Mouse (Mus musculus): ENCODE data around the gene Gas7. TPM values are rescaled to one million over a fixed set of nuclear protein-coding genes. Genes with fewer than 3 reads are reported as not detected.
A peak's percentile ranks its signal among the peaks of the same experiment; 100 is the strongest.

Gas7 gene
- polyA plus RNA-seq, 1 experiment from 2014 or later, result 75.1 TPM

DNA sequence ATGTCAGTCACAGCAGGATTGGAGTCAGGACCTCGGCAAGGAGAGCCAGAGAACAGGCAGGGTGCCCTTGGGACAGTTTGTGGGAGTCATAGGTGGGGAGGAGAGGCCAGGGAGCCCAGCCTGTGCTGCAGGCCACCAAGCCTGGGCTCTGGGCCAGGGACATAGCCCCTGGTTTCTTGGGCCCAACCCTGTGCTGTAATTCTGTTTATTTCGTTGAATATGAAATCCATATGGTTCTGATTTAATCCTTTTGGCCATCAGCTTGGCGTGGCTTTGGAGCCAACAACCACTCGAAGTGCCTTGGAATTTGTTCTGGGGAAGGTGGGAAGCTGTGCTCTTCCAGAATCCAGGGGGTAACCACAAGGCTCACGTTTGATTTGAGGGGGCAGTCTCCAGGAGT lies 113.6 kb downstream of the Gas7 start:
- Histone ChIP-seq H3K9me3 (ENCODE audit: control insufficient read depth, low read length) (no peaks in the 10 kb centered on the region), H3K4me1 (replicated peaks; ENCODE audit: control insufficient read depth, insufficient read depth, low read length) (peaks cover 9% of the 10 kb centered on the region), H3K36me3 (ENCODE audit: control insufficient read depth, insufficient read depth) (no peaks in the 10 kb centered on the region), H3K27me3 (replicated peaks; ENCODE audit: control insufficient read depth, insufficient read depth, low read length) (no peaks in the 10 kb centered on the region), H3K9ac (replicated peaks; ENCODE audit: low read depth, low read length) (no peak overlapping the region), H3K4me3 (replicated peaks; ENCODE audit: low read length) (no peak overlapping the region), H3K27ac (ENCODE audit: low read length) (no peak overlapping the region), H3K4me2 (ENCODE audit: low read length) (no peak overlapping the region)
- ATAC-seq, result no peak
- WGBS, result 74% methylated on average over 5 of the region's 5 CpGs

DNA sequence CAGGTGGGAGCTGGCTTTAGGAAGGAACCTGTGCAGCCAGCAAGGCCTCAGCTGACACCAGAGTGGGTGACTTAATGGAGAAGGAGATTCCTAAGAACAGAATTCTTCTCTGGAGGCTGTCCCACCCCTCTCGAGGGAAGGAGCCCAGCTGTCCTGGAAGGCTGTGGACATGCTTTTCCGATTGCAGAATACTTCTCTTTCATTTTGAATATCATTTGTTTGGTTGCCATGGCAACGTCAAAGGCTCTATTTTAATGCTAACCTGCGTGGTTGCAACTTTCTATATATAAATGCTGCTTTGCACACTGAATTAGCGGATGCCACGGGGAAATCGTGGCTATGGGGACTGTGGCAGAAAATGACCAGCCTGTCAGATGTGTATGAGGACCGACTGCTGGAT lies 115.7 kb downstream of the Gas7 start:
- Histone ChIP-seq H3K4me1 (replicated peaks; ENCODE audit: control insufficient read depth, insufficient read depth, low read length) (peaks cover 9% of the 10 kb centered on the region), H3K9me3 (ENCODE audit: control insufficient read depth, low read length) (no peaks in the 10 kb centered on the region), H3K4me3 (replicated peaks; ENCODE audit: low read length) (no peak overlapping the region), H3K27ac (ENCODE audit: low read length) (peak overlapping the region; percentile 54), H3K27me3 (replicated peaks; ENCODE audit: control insufficient read depth, insufficient read depth, low read length) (no peaks in the 10 kb centered on the region), H3K9ac (replicated peaks; ENCODE audit: low read depth, low read length) (no peak overlapping the region), H3K36me3 (ENCODE audit: control insufficient read depth, insufficient read depth) (no peaks in the 10 kb centered on the region), H3K4me2 (ENCODE audit: low read length) (peak overlapping the region; percentile 28)
- ATAC-seq, result peak; percentile 52; the same call in 1 of the 2 replicates
- 16% methylated on average over 8 of the region's 8 CpGs for WGBS

DNA sequence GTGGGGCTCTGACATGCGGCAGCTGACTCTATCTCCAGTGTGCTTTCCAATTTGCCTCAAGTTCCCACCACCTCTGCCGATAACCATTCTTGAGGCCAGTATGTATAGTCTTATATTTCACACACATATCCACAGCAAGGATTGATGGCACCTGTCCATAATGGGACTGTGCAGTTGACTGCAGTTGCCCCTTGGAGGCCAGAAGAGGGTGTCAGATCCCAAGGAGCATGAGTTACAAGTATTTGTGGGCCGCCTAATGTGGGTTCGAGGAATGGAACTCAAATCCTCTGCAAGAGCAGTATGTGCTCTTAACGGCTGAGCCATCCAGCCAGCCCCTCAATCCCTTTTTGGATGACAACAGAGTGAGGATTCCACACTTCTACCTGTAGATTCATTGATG lies 119.1 kb downstream of the Gas7 start:
- H3K4me1 ChIP-seq (replicated peaks; ENCODE audit: control insufficient read depth, insufficient read depth, low read length), result peaks cover 9% of the 10 kb centered on the region
- no peaks in the 10 kb centered on the region for H3K9me3 ChIP-seq (ENCODE audit: control insufficient read depth, low read length)
- H3K9ac ChIP-seq (replicated peaks; ENCODE audit: low read depth, low read length), result no peak overlapping the region
- 90% methylated on average over 5 of the region's 5 CpGs for WGBS
- H3K27me3 ChIP-seq (replicated peaks; ENCODE audit: control insufficient read depth, insufficient read depth, low read length), result no peaks in the 10 kb centered on the region
- no peak overlapping the region for H3K4me2 ChIP-seq (ENCODE audit: low read length)
- no peaks in the 10 kb centered on the region for H3K36me3 ChIP-seq (ENCODE audit: control insufficient read depth, insufficient read depth)
- no peak overlapping the region for H3K4me3 ChIP-seq (replicated peaks; ENCODE audit: low read length)
- no peak overlapping the region for H3K27ac ChIP-seq (ENCODE audit: low read length)
- ATAC-seq, result no peak

DNA sequence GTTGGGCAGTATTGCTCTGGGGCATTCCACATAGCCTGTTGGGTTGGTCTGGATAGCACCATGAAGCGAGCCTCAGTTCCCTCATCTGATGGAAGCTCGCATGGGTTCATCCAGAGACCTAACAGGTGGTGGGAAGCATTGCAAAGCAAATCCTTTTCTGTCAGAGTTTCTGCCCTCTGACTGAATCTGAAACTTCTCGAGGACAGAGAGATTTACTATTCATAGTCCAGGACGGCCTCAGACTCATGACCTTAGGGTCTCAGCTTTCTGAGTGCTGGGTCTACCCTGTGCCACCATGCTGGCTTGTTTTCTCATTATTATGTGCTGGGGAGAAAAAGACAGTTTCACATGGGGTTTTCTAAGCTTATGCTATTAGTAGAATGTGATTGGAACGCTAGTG lies 122.2 kb downstream of the Gas7 start:
- H3K27ac ChIP-seq (ENCODE audit: low read length), result no peak overlapping the region
- H3K36me3 ChIP-seq (ENCODE audit: control insufficient read depth, insufficient read depth), result no peaks in the 10 kb centered on the region
- H3K27me3 ChIP-seq (replicated peaks; ENCODE audit: control insufficient read depth, insufficient read depth, low read length), result no peaks in the 10 kb centered on the region
- ATAC-seq, result no peak
- no peaks in the 10 kb centered on the region for H3K9me3 ChIP-seq (ENCODE audit: control insufficient read depth, low read length)
- no peak overlapping the region for H3K9ac ChIP-seq (replicated peaks; ENCODE audit: low read depth, low read length)
- WGBS, result 89% methylated on average over 5 of the region's 5 CpGs
- H3K4me1 ChIP-seq (replicated peaks; ENCODE audit: control insufficient read depth, insufficient read depth, low read length), result no peaks in the 10 kb centered on the region
- H3K4me2 ChIP-seq (ENCODE audit: low read length), result no peak overlapping the region
- H3K4me3 ChIP-seq (replicated peaks; ENCODE audit: low read length), result no peak overlapping the region

DNA sequence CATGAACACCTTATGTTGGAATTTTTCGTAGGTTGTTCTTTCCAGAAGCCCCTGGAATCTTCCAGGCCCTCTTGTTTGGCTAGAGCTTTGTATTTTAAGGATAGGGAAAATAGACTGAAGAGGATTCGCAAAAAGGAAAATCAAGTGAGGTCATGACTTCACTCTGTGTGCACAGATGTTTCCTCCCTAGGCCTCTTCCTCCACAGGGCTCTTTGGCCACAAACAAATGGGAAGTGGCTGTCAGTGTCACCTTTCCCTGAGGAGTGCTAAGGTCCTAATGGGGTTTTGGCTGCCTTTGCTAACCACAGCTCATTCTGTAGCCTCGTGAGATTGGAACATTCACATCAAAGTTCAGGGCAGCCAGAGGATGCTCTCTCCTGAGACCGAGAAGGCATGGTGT lies 122.8 kb downstream of the Gas7 start:
- H3K4me1 ChIP-seq (replicated peaks; ENCODE audit: control insufficient read depth, insufficient read depth, low read length), result no peaks in the 10 kb centered on the region
- 89% methylated on average over 4 of the region's 4 CpGs for WGBS
- H3K9me3 ChIP-seq (ENCODE audit: control insufficient read depth, low read length), result no peaks in the 10 kb centered on the region
- no peaks in the 10 kb centered on the region for H3K27me3 ChIP-seq (replicated peaks; ENCODE audit: control insufficient read depth, insufficient read depth, low read length)
- ATAC-seq, result no peak
- H3K9ac ChIP-seq (replicated peaks; ENCODE audit: low read depth, low read length), result no peak overlapping the region
- no peaks in the 10 kb centered on the region for H3K36me3 ChIP-seq (ENCODE audit: control insufficient read depth, insufficient read depth)
- no peak overlapping the region for H3K4me3 ChIP-seq (replicated peaks; ENCODE audit: low read length)
- H3K27ac ChIP-seq (ENCODE audit: low read length), result no peak overlapping the region
- no peak overlapping the region for H3K4me2 ChIP-seq (ENCODE audit: low read length)

DNA sequence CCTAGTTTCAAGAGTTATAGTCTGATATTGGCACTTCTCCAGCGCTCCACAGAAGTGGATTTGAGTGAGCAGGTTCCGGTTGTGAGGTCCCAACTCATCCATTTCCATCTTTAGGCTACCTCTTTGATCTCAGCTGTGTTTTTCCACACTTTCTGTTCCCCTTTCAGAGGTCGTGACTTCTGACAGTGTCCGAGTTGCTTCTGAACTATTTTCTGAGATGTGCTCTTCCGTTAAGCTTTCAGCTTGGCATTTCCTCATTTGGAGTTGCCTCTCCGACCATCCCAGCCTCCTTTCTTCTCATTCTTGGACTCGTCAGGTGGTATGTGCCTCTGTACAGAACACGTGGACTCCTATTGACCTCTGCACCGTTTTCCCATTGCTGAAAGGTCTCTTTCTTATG lies 123.9 kb downstream of the Gas7 start:
- WGBS, result 86% methylated on average over 9 of the region's 9 CpGs
- no peaks in the 10 kb centered on the region for H3K27me3 ChIP-seq (replicated peaks; ENCODE audit: control insufficient read depth, insufficient read depth, low read length)
- H3K9me3 ChIP-seq (ENCODE audit: control insufficient read depth, low read length), result no peaks in the 10 kb centered on the region
- no peak overlapping the region for H3K9ac ChIP-seq (replicated peaks; ENCODE audit: low read depth, low read length)
- no peaks in the 10 kb centered on the region for H3K36me3 ChIP-seq (ENCODE audit: control insufficient read depth, insufficient read depth)
- H3K27ac ChIP-seq (ENCODE audit: low read length), result no peak overlapping the region
- no peak overlapping the region for H3K4me2 ChIP-seq (ENCODE audit: low read length)
- H3K4me1 ChIP-seq (replicated peaks; ENCODE audit: control insufficient read depth, insufficient read depth, low read length), result no peaks in the 10 kb centered on the region
- H3K4me3 ChIP-seq (replicated peaks; ENCODE audit: low read length), result no peak overlapping the region
- ATAC-seq, result no peak

DNA sequence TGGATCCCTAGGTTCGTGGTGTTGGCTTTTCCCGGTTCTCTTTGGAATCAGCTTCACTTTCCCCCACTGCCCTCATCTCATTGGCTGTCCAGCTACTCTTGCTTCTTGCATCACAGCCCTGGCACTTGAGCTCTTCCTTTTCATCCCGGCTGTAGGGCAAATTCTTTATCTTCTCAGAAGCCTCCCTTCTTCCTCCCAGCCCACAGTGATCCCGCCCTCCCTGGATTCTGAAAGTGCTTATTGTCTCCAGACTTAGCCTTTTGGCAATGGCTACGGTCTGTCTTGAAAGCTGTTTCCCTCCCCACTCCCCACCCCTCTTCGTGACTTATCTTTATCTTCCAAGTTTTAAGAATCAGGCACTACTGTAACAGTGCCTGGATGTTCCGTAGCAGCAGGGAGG lies 126.3 kb downstream of the Gas7 start:
- Histone ChIP-seq H3K27ac (ENCODE audit: low read length) (no peak overlapping the region), H3K36me3 (ENCODE audit: control insufficient read depth, insufficient read depth) (no peaks in the 10 kb centered on the region), H3K27me3 (replicated peaks; ENCODE audit: control insufficient read depth, insufficient read depth, low read length) (no peaks in the 10 kb centered on the region), H3K4me2 (ENCODE audit: low read length) (no peak overlapping the region), H3K4me1 (replicated peaks; ENCODE audit: control insufficient read depth, insufficient read depth, low read length) (no peaks in the 10 kb centered on the region), H3K4me3 (replicated peaks; ENCODE audit: low read length) (no peak overlapping the region), H3K9ac (replicated peaks; ENCODE audit: low read depth, low read length) (no peak overlapping the region), H3K9me3 (ENCODE audit: control insufficient read depth, low read length) (no peaks in the 10 kb centered on the region)
- ATAC-seq, result no peak
- 56% methylated on average over 7 of the region's 7 CpGs for WGBS

DNA sequence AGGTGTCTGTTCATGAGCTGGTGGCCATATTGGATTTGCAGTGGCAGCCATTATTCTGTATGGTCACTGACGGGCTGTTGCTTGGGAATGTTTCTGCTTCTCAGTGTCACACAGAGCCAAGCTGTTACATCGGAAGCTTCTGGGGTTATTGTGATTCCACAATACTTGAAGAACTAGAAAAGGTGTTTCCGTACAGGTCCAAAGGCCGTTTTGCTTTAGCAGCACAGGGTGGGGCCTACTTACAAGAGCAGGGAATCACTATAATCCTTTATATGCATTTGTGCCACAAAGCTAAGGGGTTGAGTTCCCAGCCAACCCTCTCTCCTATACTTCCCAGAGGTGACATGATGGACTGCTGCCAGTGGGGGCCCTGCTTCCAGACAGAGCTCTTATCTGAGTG lies 127.3 kb downstream of the Gas7 start:
- no peak overlapping the region for H3K27ac ChIP-seq (ENCODE audit: low read length)
- ATAC-seq, result no peak
- H3K9me3 ChIP-seq (ENCODE audit: control insufficient read depth, low read length), result no peaks in the 10 kb centered on the region
- no peak overlapping the region for H3K4me2 ChIP-seq (ENCODE audit: low read length)
- H3K4me3 ChIP-seq (replicated peaks; ENCODE audit: low read length), result no peak overlapping the region
- H3K9ac ChIP-seq (replicated peaks; ENCODE audit: low read depth, low read length), result no peak overlapping the region
- H3K4me1 ChIP-seq (replicated peaks; ENCODE audit: control insufficient read depth, insufficient read depth, low read length), result no peaks in the 10 kb centered on the region
- WGBS, result 93% methylated on average over 4 of the region's 4 CpGs
- no peaks in the 10 kb centered on the region for H3K27me3 ChIP-seq (replicated peaks; ENCODE audit: control insufficient read depth, insufficient read depth, low read length)
- H3K36me3 ChIP-seq (ENCODE audit: control insufficient read depth, insufficient read depth), result no peaks in the 10 kb centered on the region

DNA sequence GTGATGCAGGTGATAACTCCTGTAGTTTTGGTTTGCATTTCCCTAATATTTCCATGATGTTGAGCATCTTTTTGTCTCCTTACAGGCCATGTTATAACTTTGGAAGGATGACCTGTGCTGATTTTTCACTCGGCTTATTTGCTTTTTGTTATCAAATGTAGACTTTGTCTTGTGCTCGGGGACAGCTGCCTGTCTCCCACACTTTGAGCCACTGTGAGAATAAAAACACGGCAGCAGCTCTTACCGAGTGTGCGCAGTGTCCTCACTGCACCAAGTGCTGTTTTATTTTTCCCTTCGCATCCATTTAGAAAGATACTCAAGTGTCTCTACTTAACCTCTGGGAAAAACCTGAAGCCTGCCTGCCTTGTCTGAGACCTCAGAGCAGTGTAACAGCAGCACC lies 129.8 kb downstream of the Gas7 start:
- no peak overlapping the region for H3K27ac ChIP-seq (ENCODE audit: low read length)
- no peak overlapping the region for H3K4me3 ChIP-seq (replicated peaks; ENCODE audit: low read length)
- no peaks in the 10 kb centered on the region for H3K27me3 ChIP-seq (replicated peaks; ENCODE audit: control insufficient read depth, insufficient read depth, low read length)
- H3K4me1 ChIP-seq (replicated peaks; ENCODE audit: control insufficient read depth, insufficient read depth, low read length), result peaks cover 11% of the 10 kb centered on the region
- WGBS, result 88% methylated on average over 6 of the region's 6 CpGs
- H3K9me3 ChIP-seq (ENCODE audit: control insufficient read depth, low read length), result no peaks in the 10 kb centered on the region
- H3K36me3 ChIP-seq (ENCODE audit: control insufficient read depth, insufficient read depth), result no peaks in the 10 kb centered on the region
- no peak overlapping the region for H3K9ac ChIP-seq (replicated peaks; ENCODE audit: low read depth, low read length)
- no peak for ATAC-seq
- no peak overlapping the region for H3K4me2 ChIP-seq (ENCODE audit: low read length)

DNA sequence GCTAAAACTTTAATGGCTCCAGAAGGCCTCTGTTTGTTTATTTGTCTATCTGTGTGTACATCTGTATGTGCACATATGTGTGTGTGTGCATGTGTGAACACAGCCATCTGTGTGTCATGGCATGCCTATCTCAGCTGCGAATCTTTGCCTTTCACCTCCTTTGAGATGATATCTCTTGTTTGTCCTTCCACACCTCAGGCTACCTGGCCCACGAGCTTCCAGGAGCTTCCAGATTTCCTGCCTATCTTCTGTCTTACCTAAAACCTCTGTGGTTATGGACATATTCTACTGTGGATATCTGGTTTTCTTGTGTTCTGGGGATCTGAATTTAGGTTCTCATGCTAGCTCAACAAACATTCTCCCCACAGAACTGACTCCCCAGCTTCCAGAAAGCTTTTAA lies 130.4 kb downstream of the Gas7 start:
- 72% methylated on average over 2 of the region's 2 CpGs for WGBS

More for the DNA sequence above, 130.4 kb downstream of the Gas7 start:
- H3K27ac ChIP-seq (ENCODE audit: low read length), result no peak overlapping the region
- no peaks in the 10 kb centered on the region for H3K36me3 ChIP-seq (ENCODE audit: control insufficient read depth, insufficient read depth)
- H3K4me1 ChIP-seq (replicated peaks; ENCODE audit: control insufficient read depth, insufficient read depth, low read length), result peaks cover 11% of the 10 kb centered on the region
- H3K4me3 ChIP-seq (replicated peaks; ENCODE audit: low read length), result no peak overlapping the region
- H3K9me3 ChIP-seq (ENCODE audit: control insufficient read depth, low read length), result no peaks in the 10 kb centered on the region
- H3K9ac ChIP-seq (replicated peaks; ENCODE audit: low read depth, low read length), result no peak overlapping the region
- no peak for ATAC-seq
- no peaks in the 10 kb centered on the region for H3K27me3 ChIP-seq (replicated peaks; ENCODE audit: control insufficient read depth, insufficient read depth, low read length)
- no peak overlapping the region for H3K4me2 ChIP-seq (ENCODE audit: low read length)
